Mouse (Mus musculus): ENCODE results near the gene Fat1. TPM values are rescaled to one million over a fixed set of nuclear protein-coding genes. Genes with fewer than 3 reads are reported as not detected.
A peak's percentile ranks its signal among the peaks of the same experiment; 100 is the strongest.

Gene Fat1
- total RNA-seq, 2 experiments from 2014 or later, result 2.6 to 4.5 TPM

DNA sequence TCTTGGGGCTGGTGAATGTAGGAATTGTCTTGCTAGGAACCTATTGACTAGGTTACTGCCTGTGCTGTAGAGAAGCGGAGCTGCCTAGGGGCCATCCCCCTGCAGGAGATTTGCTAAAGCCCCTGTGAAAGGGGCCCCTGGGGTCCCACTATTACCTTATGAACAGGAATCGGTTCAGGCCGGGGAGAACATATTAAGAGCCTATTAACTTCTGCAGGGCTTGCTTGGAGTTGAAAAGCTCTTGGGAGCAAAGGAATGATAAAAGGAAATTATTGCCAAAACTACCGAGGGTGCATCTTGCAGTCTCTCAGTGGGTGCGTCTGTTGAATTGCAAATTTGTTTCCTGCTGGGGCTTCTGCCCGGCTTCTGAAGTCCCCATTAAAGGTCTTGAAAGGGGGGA, 36.1 kb downstream of the Fat1 start:
- no peak overlapping the region for H3K27ac ChIP-seq

DNA sequence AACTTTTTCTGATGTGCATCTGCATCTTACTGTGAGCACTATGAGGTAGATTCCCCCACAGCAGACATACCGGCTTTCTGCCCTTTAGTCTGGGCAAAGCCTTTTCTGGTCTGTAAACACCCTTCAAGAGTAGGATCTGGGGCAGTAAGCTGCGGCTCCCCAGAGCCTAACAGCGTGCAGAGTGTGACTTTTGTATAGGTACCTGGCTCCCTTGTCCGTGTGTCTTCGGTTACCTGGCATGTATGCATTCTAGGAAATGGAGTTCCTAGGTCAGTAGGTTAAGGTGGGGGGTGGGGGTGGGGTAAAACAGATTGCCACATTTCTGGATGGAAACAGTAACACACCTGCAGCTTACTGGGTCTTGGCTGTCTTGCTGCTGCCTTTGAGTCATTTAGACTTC, 36.7 kb downstream of the Fat1 start:
- intact Hi-C loops (cut with DNase I), result no loop called here
- no peak for DNase-seq
- TF ChIP-seq CTCF (IDR thresholded peaks at IDR 0.05), result no peak
- Histone ChIP-seq H3K27ac (no peak overlapping the region), H3K4me3 (no peak overlapping the region)

More for the DNA sequence above, 36.1 kb downstream of the Fat1 start:
- DNase-seq, result no peak
- no peak for TF ChIP-seq CTCF (IDR thresholded peaks at IDR 0.05)
- H3K4me3 ChIP-seq, result no peak overlapping the region
- intact Hi-C loops (cut with DNase I), result no loop called here

- no peak overlapping the region for H3K27ac ChIP-seq
- no peak for DNase-seq
- TF ChIP-seq CTCF (IDR thresholded peaks at IDR 0.05), result no peak
- intact Hi-C loops (cut with DNase I), result no loop called here
- H3K4me3 ChIP-seq, result no peak overlapping the region
These were observed 39.9 kb downstream of the Fat1 start for GRCm38 (mm10) chr8:44975113-44975512.

DNA sequence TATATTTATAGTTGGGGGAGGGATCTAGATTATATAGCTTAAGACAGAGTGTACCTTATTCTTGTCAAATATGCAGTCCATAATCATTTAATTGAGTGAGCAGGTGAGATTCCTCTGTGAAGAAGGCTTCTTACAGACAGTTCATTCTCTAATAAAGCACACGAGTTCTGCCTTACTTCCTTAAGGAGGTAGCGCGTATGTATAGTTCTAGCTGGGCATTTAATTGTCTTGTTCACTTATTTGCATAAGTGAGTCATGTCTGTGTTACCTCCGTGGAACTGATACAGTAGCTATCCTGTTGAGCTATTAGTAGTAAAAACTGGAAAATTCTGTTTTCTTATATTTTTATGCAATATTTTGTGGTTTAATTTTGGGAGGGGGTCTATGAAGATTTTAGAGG, 40.4 kb downstream of the Fat1 start:
- DNase-seq, result no peak
- no peak overlapping the region for H3K27ac ChIP-seq
- H3K4me3 ChIP-seq, result no peak overlapping the region
- intact Hi-C loops (cut with DNase I), result no loop called here
- TF ChIP-seq CTCF (IDR thresholded peaks at IDR 0.05), result no peak

DNA sequence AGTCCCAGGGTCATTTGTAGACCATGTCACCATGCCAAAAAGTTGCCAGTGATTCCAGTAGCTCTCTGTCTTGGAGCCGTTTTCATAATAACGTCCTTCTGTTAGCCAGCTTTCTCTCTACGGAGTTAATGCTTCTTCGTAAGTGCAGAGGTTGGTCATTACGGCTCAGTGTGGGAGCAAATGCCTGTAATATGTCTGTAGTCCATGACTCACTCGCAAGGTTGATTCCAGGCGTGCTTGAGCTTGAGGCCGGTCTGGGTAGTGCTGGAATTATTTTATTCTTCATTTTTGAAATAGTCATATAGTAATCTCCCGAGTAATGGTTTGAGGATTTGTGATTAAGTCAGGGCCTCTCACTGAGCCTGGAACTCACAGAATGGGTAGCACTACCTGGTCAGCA, 43.4 kb downstream of the Fat1 start:
- intact Hi-C loops (cut with DNase I), result no loop called here
- no peak for TF ChIP-seq CTCF (IDR thresholded peaks at IDR 0.05)
- Histone ChIP-seq H3K27ac (no peak overlapping the region; the same call in 1 of the 2 replicates), H3K4me3 (no peak overlapping the region)
- DNase-seq, result no peak

GRCm38 (mm10) chr8:44979245-44979644, 44.0 kb downstream of the Fat1 start:
- DNase-seq, result no peak

GRCm38 (mm10) chr8:44980030-44980429, 44.8 kb downstream of the Fat1 start:
- Histone ChIP-seq H3K27ac (peak overlapping the region; percentile 67), H3K4me3 (peak overlapping the region; percentile 43)
- intact Hi-C loops (cut with DNase I), result loop anchor here (5.0 kb wide), 1 partner anchor 43 kb away; the partner anchor contains the start of gene Fat1
- no peak for TF ChIP-seq CTCF (IDR thresholded peaks at IDR 0.05)
- peak; percentile 73 for DNase-seq

More at GRCm38 (mm10) chr8:44979245-44979644, 44.0 kb downstream of the Fat1 start:
- H3K27ac ChIP-seq, result peak overlapping the region; percentile 67; the same call in 1 of the 2 replicates
- intact Hi-C loops (cut with DNase I), result no loop called here
- no peak for TF ChIP-seq CTCF (IDR thresholded peaks at IDR 0.05)
- no peak overlapping the region for H3K4me3 ChIP-seq

- TF ChIP-seq CTCF (IDR thresholded peaks at IDR 0.05), result peak; percentile 49
- no peak for DNase-seq
- Histone ChIP-seq H3K4me3 (no peak overlapping the region), H3K27ac (no peak overlapping the region)
- intact Hi-C loops (cut with DNase I), result no loop called here
These were observed 50.4 kb downstream of the Fat1 start for GRCm38 (mm10) chr8:44985326-44986288.

- intact Hi-C loops (cut with DNase I), result no loop called here
These were observed 56.6 kb downstream of the Fat1 start for GRCm38 (mm10) chr8:44991700-44992487.

GRCm38 (mm10) chr8:44992664-44993063, 57.4 kb downstream of the Fat1 start:
- no peak for TF ChIP-seq CTCF (IDR thresholded peaks at IDR 0.05)
- DNase-seq, result no peak
- Histone ChIP-seq H3K27ac (peak overlapping the region; percentile 4; the same call in 1 of the 2 replicates), H3K4me3 (no peak overlapping the region)
- intact Hi-C loops (cut with DNase I), result no loop called here

More at GRCm38 (mm10) chr8:44991700-44992487, 56.6 kb downstream of the Fat1 start:
- no peak for TF ChIP-seq CTCF (IDR thresholded peaks at IDR 0.05)
- Histone ChIP-seq H3K27ac (no peak overlapping the region), H3K4me3 (no peak overlapping the region)
- DNase-seq, result no peak

- no peak for TF ChIP-seq CTCF (IDR thresholded peaks at IDR 0.05)
- H3K27ac ChIP-seq, result 0 out of 2 replicates have a peak overlapping the region, but pooled peaks have one; percentile 4
- no peak for DNase-seq
- no peak overlapping the region for H3K4me3 ChIP-seq
- intact Hi-C loops (cut with DNase I), result no loop called here
These were observed 58.1 kb downstream of the Fat1 start for GRCm38 (mm10) chr8:44993376-44993775.

- TF ChIP-seq CTCF (IDR thresholded peaks at IDR 0.05), result no peak
- Histone ChIP-seq H3K27ac (no peak overlapping the region), H3K4me3 (no peak overlapping the region)
- intact Hi-C loops (cut with DNase I), result loop anchor here (5.0 kb wide), 1 partner anchor 59 kb away; the partner anchor contains the start of gene Fat1
- DNase-seq, result no peak
These were observed 61.2 kb downstream of the Fat1 start for GRCm38 (mm10) chr8:44996493-44996892.

All from gastrocnemius, adult 2 months (tissue).